Mouse (Mus musculus): ENCODE results near the gene Serpinf1. TPM values are rescaled to one million over a fixed set of nuclear protein-coding genes. Genes with fewer than 3 reads are reported as not detected.
A peak's percentile ranks its signal among the peaks of the same experiment; 100 is the strongest.

Serpinf1 gene
- polyA plus RNA-seq, 1 experiment from 2014 or later: 56.2 TPM

MicroRNA genes within 50 kb of the gene (microRNA counts, 519-probe panel; counts per million panel counts)
- microRNA mmu-miR-22: 5,703 counts per million, percentile 76 among the panel's probes with 10 or more counts

Small RNA genes within 50 kb of the gene (microRNA-seq; reads per million reads assigned to microRNA genes)
- gene Mir22: 6,729 reads per million, percentile 93 among the genes with 10 or more reads in this experiment

Other genes with a start within 250 kb of the Serpinf1 start
- gene Ovca2, start 243.9 kb downstream of the Serpinf1 start, polyA plus RNA-seq (2014; fragmentation: Nextera tagmentation; extraction: Ambion mirVana): 28.5 and 29.8 TPM in 2 replicates
- 15.3 and 17.3 TPM in 2 replicates for gene Dph1, start 231.5 kb downstream of the Serpinf1 start, polyA plus RNA-seq (2014; fragmentation: Nextera tagmentation; extraction: Ambion mirVana)
- gene Rtn4rl1, start 228.9 kb downstream of the Serpinf1 start, polyA plus RNA-seq (2014; fragmentation: Nextera tagmentation; extraction: Ambion mirVana): 4.6 TPM in 2 replicates
- 124 and 126 TPM in 2 replicates for gene Rpa1, start 74.4 kb downstream of the Serpinf1 start, polyA plus RNA-seq (2014; fragmentation: Nextera tagmentation; extraction: Ambion mirVana)
- 11.6 and 13.1 TPM in 2 replicates for gene Smyd4, start 74.3 kb downstream of the Serpinf1 start, polyA plus RNA-seq (2014; fragmentation: Nextera tagmentation; extraction: Ambion mirVana)
- not detected in 2 replicates for gene Serpinf2, start 16.9 kb upstream of the Serpinf1 start, polyA plus RNA-seq (2014; fragmentation: Nextera tagmentation; extraction: Ambion mirVana)
- gene Wdr81, start 32.0 kb upstream of the Serpinf1 start, polyA plus RNA-seq (2014; fragmentation: Nextera tagmentation; extraction: Ambion mirVana): 2.8 and 3.9 TPM in 2 replicates
- gene Tlcd2, start 39.0 kb upstream of the Serpinf1 start, polyA plus RNA-seq (2014; fragmentation: Nextera tagmentation; extraction: Ambion mirVana): 7.6 and 8.9 TPM in 2 replicates
- 94.9 and 100.0 TPM in 2 replicates for gene Prpf8, start 64.1 kb upstream of the Serpinf1 start, polyA plus RNA-seq (2014; fragmentation: Nextera tagmentation; extraction: Ambion mirVana)
- gene Rilp, start 87.4 kb upstream of the Serpinf1 start, polyA plus RNA-seq (2014; fragmentation: Nextera tagmentation; extraction: Ambion mirVana): 0.53 and 0.72 TPM in 2 replicates
- 2.9 and 3.4 TPM in 2 replicates for gene Scarf1, start 90.8 kb upstream of the Serpinf1 start, polyA plus RNA-seq (2014; fragmentation: Nextera tagmentation; extraction: Ambion mirVana)
- 3.3 and 3.7 TPM in 2 replicates for gene Slc43a2, start 109.0 kb upstream of the Serpinf1 start, polyA plus RNA-seq (2014; fragmentation: Nextera tagmentation; extraction: Ambion mirVana)
- gene Pitpna, start 165.4 kb upstream of the Serpinf1 start, polyA plus RNA-seq (2014; fragmentation: Nextera tagmentation; extraction: Ambion mirVana): 87.9 and 90.7 TPM in 2 replicates
- 23.7 and 25.6 TPM in 2 replicates for gene Inpp5k, start 208.3 kb upstream of the Serpinf1 start, polyA plus RNA-seq (2014; fragmentation: Nextera tagmentation; extraction: Ambion mirVana)
- 9.8 and 10.2 TPM in 2 replicates for gene Myo1c, start 227.8 kb upstream of the Serpinf1 start, polyA plus RNA-seq (2014; fragmentation: Nextera tagmentation; extraction: Ambion mirVana)

All from midbrain, embryonic 11.5 days (tissue).